Mouse (Mus musculus): ENCODE data around the gene Arid5b. TPM values are rescaled to one million over a fixed set of nuclear protein-coding genes. Genes with fewer than 3 reads are reported as not detected.

The Arid5b gene
- polyA plus RNA-seq, 1 experiment from 2014 or later, result 27.5 TPM

- no peaks in the 10 kb centered on the region; the same call in 1 of the 2 replicates for H3K36me3 ChIP-seq (replicated peaks; ENCODE audit: control insufficient read depth, insufficient read depth, low read depth, low read length)
- no peak overlapping the region for H3K9ac ChIP-seq (replicated peaks; ENCODE audit: low read length)
- H3K9me3 ChIP-seq (replicated peaks; ENCODE audit: control insufficient read depth, low read length), result no peaks in the 10 kb centered on the region; the same call in 1 of the 2 replicates
- no peak overlapping the region for H3K4me3 ChIP-seq (ENCODE audit: low read depth, low read length)
- no peaks in the 10 kb centered on the region for H3K27me3 ChIP-seq (ENCODE audit: control insufficient read depth, insufficient read depth, low read length)
- ATAC-seq (replicated peaks; ENCODE audit: insufficient number of reproducible peaks, low FRiP score, low TSS enrichment, low read depth), result no peak
- 65% methylated on average over 9 of the region's 9 CpGs for WGBS
- H3K27ac ChIP-seq (replicated peaks; ENCODE audit: low read depth, low read length), result no peak overlapping the region
- no peak for DNase-seq (ENCODE audit: low spot score)
- H3K4me1 ChIP-seq (ENCODE audit: control insufficient read depth, insufficient read depth, low read length), result no peaks in the 10 kb centered on the region
- H3K4me2 ChIP-seq (ENCODE audit: low read depth, low read length), result no peak overlapping the region
Measured at GRCm38 (mm10) chr10:68219327-68219726, 59.2 kb downstream of the Arid5b start.

- ATAC-seq (replicated peaks; ENCODE audit: insufficient number of reproducible peaks, low FRiP score, low TSS enrichment, low read depth), result no peak
- WGBS, result 73% methylated on average over 4 of the region's 4 CpGs
- H3K9me3 ChIP-seq (replicated peaks; ENCODE audit: control insufficient read depth, low read length), result no peaks in the 10 kb centered on the region; the same call in 1 of the 2 replicates
- no peaks in the 10 kb centered on the region for H3K4me1 ChIP-seq (ENCODE audit: control insufficient read depth, insufficient read depth, low read length)
- no peak overlapping the region for H3K4me2 ChIP-seq (ENCODE audit: low read depth, low read length)
- H3K27me3 ChIP-seq (ENCODE audit: control insufficient read depth, insufficient read depth, low read length), result no peaks in the 10 kb centered on the region
- no peak for DNase-seq (ENCODE audit: low spot score)
- no peak overlapping the region for H3K4me3 ChIP-seq (ENCODE audit: low read depth, low read length)
- H3K9ac ChIP-seq (replicated peaks; ENCODE audit: low read length), result no peak overlapping the region
- H3K27ac ChIP-seq (replicated peaks; ENCODE audit: low read depth, low read length), result no peak overlapping the region
- H3K36me3 ChIP-seq (replicated peaks; ENCODE audit: control insufficient read depth, insufficient read depth, low read depth, low read length), result no peaks in the 10 kb centered on the region; the same call in 1 of the 2 replicates
Measured at GRCm38 (mm10) chr10:68218678-68219077, 59.9 kb downstream of the Arid5b start.

- DNase-seq (ENCODE audit: low spot score) (no peak), ATAC-seq (replicated peaks; ENCODE audit: insufficient number of reproducible peaks, low FRiP score, low TSS enrichment, low read depth) (no peak)
- WGBS, result 94% methylated on average over 9 of the region's 9 CpGs
- Histone ChIP-seq H3K4me2 (ENCODE audit: low read depth, low read length) (no peak overlapping the region), H3K9me3 (replicated peaks; ENCODE audit: control insufficient read depth, low read length) (no peaks in the 10 kb centered on the region; the same call in 1 of the 2 replicates), H3K27me3 (ENCODE audit: control insufficient read depth, insufficient read depth, low read length) (no peaks in the 10 kb centered on the region), H3K36me3 (replicated peaks; ENCODE audit: control insufficient read depth, insufficient read depth, low read depth, low read length) (no peaks in the 10 kb centered on the region; the same call in 1 of the 2 replicates), H3K4me1 (ENCODE audit: control insufficient read depth, insufficient read depth, low read length) (no peaks in the 10 kb centered on the region), H3K4me3 (ENCODE audit: low read depth, low read length) (no peak overlapping the region), H3K9ac (replicated peaks; ENCODE audit: low read length) (no peak overlapping the region), H3K27ac (replicated peaks; ENCODE audit: low read depth, low read length) (no peak overlapping the region)
Measured at GRCm38 (mm10) chr10:68214809-68215468, 63.6 kb downstream of the Arid5b start.

GRCm38 (mm10) chr10:68212061-68212915 lies 66.3 kb downstream of the Arid5b start:
- Histone ChIP-seq H3K4me3 (ENCODE audit: low read depth, low read length) (no peak overlapping the region), H3K27me3 (ENCODE audit: control insufficient read depth, insufficient read depth, low read length) (no peaks in the 10 kb centered on the region), H3K36me3 (replicated peaks; ENCODE audit: control insufficient read depth, insufficient read depth, low read depth, low read length) (no peaks in the 10 kb centered on the region; the same call in 1 of the 2 replicates), H3K4me2 (ENCODE audit: low read depth, low read length) (no peak overlapping the region), H3K27ac (replicated peaks; ENCODE audit: low read depth, low read length) (no peak overlapping the region), H3K9me3 (replicated peaks; ENCODE audit: control insufficient read depth, low read length) (no peaks in the 10 kb centered on the region; the same call in 1 of the 2 replicates), H3K9ac (replicated peaks; ENCODE audit: low read length) (no peak overlapping the region), H3K4me1 (ENCODE audit: control insufficient read depth, insufficient read depth, low read length) (no peaks in the 10 kb centered on the region)
- no peak for ATAC-seq (replicated peaks; ENCODE audit: insufficient number of reproducible peaks, low FRiP score, low TSS enrichment, low read depth)
- 40% methylated on average over 10 of the region's 10 CpGs for WGBS
- peak; percentile 47 for DNase-seq (ENCODE audit: low spot score)

GRCm38 (mm10) chr10:68211514-68211913 lies 67.0 kb downstream of the Arid5b start:
- DNase-seq (ENCODE audit: low spot score), result no peak
- no peaks in the 10 kb centered on the region for H3K27me3 ChIP-seq (ENCODE audit: control insufficient read depth, insufficient read depth, low read length)
- H3K9me3 ChIP-seq (replicated peaks; ENCODE audit: control insufficient read depth, low read length), result no peaks in the 10 kb centered on the region
- H3K9ac ChIP-seq (replicated peaks; ENCODE audit: low read length), result no peak overlapping the region
- H3K4me3 ChIP-seq (ENCODE audit: low read depth, low read length), result no peak overlapping the region
- 61% methylated on average over 2 of the region's 2 CpGs for WGBS
- no peak overlapping the region for H3K4me2 ChIP-seq (ENCODE audit: low read depth, low read length)
- H3K27ac ChIP-seq (replicated peaks; ENCODE audit: low read depth, low read length), result no peak overlapping the region
- H3K36me3 ChIP-seq (replicated peaks; ENCODE audit: control insufficient read depth, insufficient read depth, low read depth, low read length), result no peaks in the 10 kb centered on the region
- ATAC-seq (replicated peaks; ENCODE audit: insufficient number of reproducible peaks, low FRiP score, low TSS enrichment, low read depth), result no peak
- H3K4me1 ChIP-seq (ENCODE audit: control insufficient read depth, insufficient read depth, low read length), result no peaks in the 10 kb centered on the region

- Histone ChIP-seq H3K9ac (replicated peaks; ENCODE audit: low read length) (no peak overlapping the region), H3K4me1 (ENCODE audit: control insufficient read depth, insufficient read depth, low read length) (no peaks in the 10 kb centered on the region), H3K27ac (replicated peaks; ENCODE audit: low read depth, low read length) (no peak overlapping the region), H3K36me3 (replicated peaks; ENCODE audit: control insufficient read depth, insufficient read depth, low read depth, low read length) (no peaks in the 10 kb centered on the region), H3K27me3 (ENCODE audit: control insufficient read depth, insufficient read depth, low read length) (no peaks in the 10 kb centered on the region), H3K9me3 (replicated peaks; ENCODE audit: control insufficient read depth, low read length) (no peaks in the 10 kb centered on the region), H3K4me2 (ENCODE audit: low read depth, low read length) (no peak overlapping the region), H3K4me3 (ENCODE audit: low read depth, low read length) (no peak overlapping the region)
- DNase-seq (ENCODE audit: low spot score), result no peak
- peak; percentile 67; the same call in 1 of the 2 replicates for ATAC-seq (replicated peaks; ENCODE audit: insufficient number of reproducible peaks, low FRiP score, low TSS enrichment, low read depth)
- 86% methylated on average over 12 of the region's 12 CpGs for WGBS
Measured at GRCm38 (mm10) chr10:68210025-68210642, 68.4 kb downstream of the Arid5b start.

GRCm38 (mm10) chr10:68208670-68209065 lies 69.9 kb downstream of the Arid5b start:
- H3K4me1 ChIP-seq (ENCODE audit: control insufficient read depth, insufficient read depth, low read length), result no peaks in the 10 kb centered on the region
- no peaks in the 10 kb centered on the region for H3K9me3 ChIP-seq (replicated peaks; ENCODE audit: control insufficient read depth, low read length)
- WGBS, result 48% methylated on average over 5 of the region's 5 CpGs
- H3K27ac ChIP-seq (replicated peaks; ENCODE audit: low read depth, low read length), result no peak overlapping the region
- H3K36me3 ChIP-seq (replicated peaks; ENCODE audit: control insufficient read depth, insufficient read depth, low read depth, low read length), result no peaks in the 10 kb centered on the region
- no peaks in the 10 kb centered on the region for H3K27me3 ChIP-seq (ENCODE audit: control insufficient read depth, insufficient read depth, low read length)
- H3K9ac ChIP-seq (replicated peaks; ENCODE audit: low read length), result no peak overlapping the region
- ATAC-seq (replicated peaks; ENCODE audit: insufficient number of reproducible peaks, low FRiP score, low TSS enrichment, low read depth) (no peak), DNase-seq (ENCODE audit: low spot score) (peak; percentile 36)
- no peak overlapping the region for H3K4me3 ChIP-seq (ENCODE audit: low read depth, low read length)
- H3K4me2 ChIP-seq (ENCODE audit: low read depth, low read length), result no peak overlapping the region

Measured in embryonic facial prominence, embryonic 11.5 days (tissue).